Mouse (Mus musculus) mesoderm, embryonic 11.5 days (tissue): ENCODE results near the gene Sgpp1.

Source experiments
- DNase-seq: peaks from one replicate; pipeline ENCODE4 v3.0.0-alpha.2; 2012; ENCODE audit warnings: low read depth, low spot score

Gene Sgpp1

DNA sequence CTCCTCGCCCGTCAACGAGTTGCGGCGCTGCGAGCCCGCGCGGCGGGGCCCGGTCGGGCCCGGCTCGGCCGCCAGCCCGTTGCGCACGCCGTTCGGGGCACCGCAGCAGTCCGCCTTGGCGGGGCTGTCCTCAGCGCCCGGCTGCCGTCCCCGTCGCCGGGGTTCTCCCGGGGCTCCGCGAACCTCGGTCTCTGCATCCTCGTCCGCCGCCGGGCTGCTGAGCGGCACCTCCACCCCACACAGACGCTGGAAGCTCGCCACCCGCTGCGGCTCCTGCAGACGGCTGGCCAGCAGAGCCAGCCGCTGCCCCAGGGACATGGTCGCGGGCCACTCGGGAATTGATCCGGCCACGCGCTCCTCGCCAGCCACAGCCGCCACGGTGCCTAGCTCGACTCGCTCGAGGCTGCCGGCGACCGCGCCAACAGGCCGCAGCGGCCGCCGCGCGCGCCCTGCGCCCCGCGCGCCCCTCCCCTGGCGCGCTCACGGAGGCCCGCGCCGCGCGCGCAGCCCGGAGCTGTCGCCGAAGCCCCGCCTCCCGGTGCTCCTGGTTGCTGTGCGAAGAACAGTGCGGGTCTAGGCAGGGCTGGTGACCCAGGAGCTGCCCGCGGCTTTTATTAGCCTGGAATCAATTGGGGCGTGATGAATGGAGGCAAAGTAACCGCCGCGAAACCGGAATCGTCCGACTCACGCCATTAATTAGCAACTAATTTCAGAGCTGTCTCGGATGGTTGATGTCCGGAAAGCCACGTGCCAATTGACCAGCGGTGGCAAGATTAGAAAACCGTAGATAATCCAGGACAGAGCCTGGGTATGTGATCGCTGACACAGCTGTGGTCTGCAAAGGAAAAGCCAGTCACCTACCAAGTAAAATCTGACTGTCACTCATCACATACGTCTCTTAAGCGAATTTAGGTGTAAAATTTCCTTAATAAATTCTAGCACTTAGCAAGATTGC, at the start of gene Sgpp1:
Gene Sgpp1 (minus strand): TSS at position 484 of the 955 bp plus-strand sequence.
- DNase-seq: peak; percentile 92

DNA sequence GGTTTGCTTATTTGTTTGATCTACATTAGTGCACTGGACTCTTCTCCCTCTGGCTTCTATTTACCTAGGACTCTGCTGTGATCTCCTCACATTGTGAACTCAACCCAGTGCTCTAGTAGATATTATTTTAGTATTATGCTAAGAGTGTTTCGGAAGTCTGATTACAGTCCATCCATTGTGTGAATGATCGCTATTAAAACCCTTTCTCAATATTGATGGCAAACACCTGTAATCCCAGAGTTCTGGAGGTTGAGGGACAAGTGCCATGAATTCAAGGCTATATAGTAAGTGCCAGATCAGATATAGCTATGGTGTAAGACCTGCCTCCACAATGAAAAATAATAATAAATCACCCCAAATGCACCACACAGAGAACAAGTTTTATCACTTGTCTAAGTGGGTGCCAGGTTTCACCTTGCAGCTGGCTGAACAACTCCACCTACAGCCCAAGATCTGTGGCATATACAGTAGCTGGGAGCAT, 48.8 kb upstream of the Sgpp1 start:
- DNase-seq: no peak

DNA sequence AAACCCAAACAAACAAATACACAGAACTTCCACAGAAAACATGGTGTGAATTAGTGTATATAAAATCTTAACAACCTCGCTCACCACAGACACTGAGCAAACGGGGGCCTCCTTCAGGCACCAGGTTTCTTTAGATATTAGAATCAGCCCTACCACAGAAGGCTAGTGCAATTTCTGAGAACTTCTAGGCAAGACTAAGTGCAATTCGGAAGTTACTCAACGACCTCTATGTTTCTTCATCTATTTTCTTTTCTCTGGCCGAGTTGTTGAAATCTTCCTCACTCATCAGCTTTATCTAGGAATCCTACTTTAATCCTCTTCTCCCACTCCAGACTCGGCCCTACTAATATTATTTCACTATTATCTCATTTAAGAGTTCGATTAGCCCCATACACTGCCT, 46.5 kb upstream of the Sgpp1 start:
- DNase-seq: no peak

DNA sequence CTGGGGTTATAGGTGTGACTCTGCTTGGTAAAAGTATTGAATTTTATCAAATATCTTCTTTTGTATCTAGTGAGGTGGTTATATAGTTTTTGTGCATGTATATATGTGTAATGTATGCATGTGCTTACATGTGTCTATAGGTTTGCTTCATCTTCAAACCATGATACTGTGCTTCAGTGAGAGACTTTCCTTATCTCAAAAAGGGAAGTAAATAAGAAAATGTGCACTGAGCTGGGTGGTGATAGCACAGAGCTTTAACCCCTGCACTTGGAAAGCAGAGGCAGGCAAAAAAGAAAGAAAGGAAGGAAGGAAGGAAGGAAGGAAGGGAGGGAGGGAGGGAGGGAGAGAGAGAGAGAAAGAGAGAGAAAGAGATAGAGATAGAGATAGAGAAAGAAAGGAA, 45.9 kb upstream of the Sgpp1 start:
- DNase-seq: no peak

DNA sequence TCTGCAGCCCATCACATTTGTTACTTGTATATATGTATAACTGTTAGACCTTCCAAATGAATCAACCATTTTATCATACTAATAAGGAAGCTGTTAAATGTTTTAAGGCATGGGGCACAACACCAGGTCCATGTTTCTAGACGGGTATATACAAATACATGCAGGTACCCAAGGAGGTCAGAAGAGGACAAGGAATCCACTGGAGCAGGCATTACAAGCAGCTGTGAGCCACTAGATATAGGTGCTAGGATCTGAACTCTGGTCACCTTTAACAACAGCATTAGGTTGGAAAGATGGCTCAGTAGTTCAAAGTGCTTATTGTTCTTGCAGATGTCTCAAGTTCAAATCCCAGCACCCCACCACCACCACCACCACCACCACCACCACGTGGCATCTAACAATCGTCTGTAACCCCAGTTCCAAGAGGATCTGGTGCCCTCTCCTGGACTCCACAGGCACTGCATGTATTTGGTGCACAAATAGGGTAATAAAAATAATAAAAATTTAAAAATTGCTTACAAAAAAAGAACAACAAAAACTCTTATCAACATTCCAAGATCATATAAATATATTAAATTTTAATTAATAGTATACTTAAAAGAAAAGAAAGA, 37.0 kb upstream of the Sgpp1 start:
- peak; percentile 39 for DNase-seq

DNA sequence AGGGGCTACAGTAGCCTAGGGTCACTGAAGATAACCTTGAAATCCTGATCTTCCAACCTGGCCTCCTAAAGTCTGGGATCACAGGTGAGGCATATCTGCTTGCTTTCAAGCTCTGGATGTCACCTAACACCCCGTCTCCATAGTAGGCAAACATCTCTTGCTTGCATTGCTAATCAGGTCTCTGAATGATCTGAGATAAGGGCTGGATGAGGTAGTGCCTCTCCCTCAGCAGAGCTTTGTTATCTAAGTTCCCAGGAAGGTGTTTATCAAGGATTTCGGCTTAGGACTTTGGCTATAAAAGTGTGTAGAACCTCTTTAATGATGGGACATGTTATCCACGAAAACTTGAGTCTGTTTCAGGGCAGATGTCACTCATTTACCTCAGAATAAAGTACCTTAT, 35.9 kb upstream of the Sgpp1 start:
- no peak for DNase-seq

DNA sequence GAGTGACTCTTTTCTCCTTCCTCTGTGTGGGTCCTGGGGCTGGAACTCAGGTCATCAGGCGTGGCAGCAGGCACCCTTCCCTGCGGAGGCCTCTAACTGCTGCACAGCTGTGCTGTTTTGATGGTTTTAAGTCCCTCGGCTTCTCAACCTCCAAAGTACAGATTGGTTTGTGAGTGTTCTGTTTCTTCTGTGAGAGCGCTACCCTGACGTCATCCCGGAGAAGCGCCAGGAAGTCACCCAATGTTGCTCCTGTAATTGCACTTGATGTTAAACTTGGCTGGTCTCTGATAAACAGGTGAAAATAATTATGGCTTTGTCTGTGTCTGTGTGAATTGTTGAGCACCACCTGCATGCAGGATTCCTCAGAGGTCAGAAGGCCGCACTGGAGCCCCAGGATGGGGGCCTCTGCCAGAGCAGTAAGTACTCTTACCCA, 31.4 kb upstream of the Sgpp1 start:
- peak; percentile 24 for DNase-seq

DNA sequence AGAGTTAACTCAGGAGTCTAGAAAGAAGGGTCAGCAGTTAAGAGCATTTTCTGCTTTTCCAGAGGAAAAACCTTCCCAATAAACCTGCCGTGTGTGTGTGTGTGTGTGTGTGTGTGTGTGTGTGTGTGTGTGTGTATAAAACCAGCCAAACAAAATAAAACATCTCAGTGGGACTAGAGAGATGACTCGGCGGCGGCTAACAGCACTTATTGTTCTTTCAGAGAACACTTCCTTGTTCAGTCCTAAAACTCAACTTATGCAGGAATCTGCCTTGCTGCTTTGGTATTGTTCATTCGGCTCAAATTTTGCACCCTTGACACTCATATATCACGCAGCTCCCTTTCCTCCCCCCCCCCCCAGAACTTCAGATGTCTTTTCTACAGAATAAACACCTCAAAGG, 30.9 kb upstream of the Sgpp1 start:
- DNase-seq: peak; percentile 5

DNA sequence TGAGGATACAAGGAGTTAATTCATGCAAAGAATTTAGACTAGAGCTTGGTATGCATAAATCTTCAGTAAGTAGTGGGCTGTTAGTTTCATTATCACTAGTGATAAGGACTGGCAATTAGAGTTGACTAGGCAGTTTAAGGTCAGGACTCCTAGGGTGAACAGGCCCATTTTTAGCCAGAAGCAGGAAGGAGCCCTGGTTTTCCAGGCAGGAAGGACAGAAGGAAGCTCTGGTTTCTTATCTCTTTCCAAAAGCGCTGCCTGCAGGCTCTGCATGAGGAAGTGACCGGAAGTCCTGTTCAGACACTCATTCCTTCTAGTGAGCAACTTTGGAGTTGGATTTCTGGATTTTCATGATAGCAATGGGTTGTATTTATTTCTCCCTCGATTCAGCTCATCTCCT, 30.2 kb upstream of the Sgpp1 start:
- DNase-seq: no peak

DNA sequence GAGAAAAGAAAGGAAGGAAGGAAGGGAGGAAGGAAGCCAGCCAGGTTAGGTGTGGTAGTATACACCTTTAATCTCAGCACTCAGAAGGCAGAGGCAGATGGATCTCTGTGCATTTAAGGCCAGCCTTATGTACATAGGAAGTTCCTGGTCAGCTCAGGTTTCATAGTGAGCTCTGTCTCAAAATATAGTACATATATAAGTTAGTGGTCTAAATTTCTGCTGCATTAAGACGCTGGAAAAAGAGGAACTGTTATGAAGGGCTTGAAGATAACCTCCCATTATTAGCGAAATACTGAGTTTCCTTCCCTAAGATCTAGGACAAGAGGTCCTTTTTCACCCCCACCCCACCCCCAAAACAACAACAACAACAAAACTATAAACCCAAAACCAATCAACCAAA, 20.9 kb upstream of the Sgpp1 start:
- DNase-seq: no peak

DNA sequence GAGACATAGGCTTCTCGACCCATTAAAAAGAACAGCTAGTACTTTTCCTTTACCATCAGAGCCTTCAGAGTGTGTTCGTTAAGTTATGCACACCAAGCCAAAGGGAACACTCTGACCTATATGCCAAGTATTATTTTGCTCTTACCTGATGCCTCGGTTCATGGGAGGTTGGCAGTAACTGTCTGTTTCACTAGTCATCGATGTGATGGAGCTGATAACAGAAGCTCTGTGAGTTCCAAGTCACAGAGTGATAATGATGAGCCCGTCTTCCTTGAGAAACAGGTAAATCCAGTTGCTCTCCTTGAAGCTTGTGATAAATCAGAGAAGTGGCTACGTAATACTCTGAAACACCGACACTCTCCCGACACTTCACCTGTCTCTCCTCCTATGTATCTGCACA, 18.2 kb upstream of the Sgpp1 start:
- no peak for DNase-seq

DNA sequence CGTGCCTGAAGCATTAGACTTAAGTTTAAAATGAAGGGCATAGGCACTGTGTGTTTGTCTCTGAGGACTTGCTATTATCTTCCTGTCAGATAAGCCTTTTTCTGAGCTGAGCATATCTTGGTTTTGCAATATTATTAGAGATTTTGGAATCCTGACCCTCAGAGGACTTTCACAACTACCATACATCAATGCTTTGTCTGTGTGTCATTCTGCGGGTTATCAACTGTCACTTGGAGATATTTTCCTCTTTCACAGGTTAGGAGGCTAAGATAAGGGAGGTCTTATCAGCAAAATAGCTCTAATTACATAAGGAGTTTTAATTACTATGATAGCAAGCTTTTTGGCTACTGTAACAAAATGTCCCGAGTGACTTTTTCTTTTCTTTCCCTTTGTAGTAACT, 16.5 kb upstream of the Sgpp1 start:
- no peak for DNase-seq

DNA sequence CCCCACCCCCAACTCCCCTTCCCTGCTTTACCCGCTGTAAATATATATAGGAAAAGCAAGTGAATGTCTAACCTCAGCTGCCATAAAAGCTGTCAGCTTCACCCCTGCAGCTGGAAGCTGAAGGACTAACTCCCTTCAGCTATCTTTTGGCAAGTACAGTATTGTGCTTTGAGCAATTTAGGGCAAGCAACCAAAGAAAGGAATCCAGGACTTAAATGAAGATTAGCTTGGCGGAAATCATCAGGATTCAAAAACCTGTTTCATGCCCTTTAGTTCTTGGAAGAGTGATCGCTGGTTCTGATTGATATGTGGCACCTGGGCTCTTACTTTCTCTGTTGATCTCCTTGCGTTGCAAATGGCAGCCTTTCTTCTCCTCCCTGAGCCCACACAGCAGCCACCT, 13.0 kb upstream of the Sgpp1 start:
- no peak for DNase-seq

DNA sequence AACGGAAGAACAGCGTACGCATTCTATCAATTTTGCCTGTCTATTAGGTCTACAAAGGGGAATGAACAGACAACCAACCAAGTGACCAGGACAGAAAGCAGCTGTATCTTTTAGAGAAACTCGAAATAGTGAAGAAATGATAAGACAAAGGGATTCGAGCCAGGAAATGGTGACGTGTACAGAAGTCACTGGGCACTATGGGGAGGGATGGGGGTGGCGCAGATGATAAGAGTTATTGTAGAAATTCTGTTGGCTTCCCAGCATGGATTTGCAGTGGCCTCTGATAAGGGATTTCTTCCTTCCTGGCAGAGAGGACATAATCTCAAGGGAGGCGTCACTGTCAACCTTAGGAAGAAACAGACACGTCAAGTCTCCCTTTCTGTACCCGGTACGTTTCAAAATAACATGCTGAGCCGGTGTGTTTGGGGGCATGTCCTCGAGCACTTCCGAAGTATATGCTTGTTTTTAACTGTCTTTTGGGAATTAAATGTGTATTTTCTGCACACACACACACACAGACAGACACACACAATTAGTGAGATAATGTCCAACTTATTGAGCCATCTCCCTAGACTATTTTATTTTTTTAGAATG, 10.3 kb upstream of the Sgpp1 start:
- DNase-seq: no peak

DNA sequence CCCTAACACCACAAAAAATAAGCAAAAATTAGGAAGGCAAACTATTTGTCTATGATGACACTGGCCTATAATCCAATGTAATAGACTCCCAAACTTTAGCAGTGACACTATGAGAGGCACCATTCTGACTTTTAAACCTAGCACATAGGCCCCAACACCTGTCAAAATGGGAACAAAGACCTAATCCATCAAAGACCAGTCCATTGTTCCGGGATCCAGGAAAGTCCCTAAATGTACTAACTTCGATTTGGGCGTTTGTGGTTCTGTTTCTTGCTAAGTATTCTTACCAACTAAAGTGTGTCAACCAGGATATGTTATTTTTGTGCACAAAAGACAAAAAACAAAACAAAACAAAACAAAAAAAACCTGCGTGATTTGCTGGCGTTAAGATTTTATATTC, 6.6 kb upstream of the Sgpp1 start:
- DNase-seq: no peak

DNA sequence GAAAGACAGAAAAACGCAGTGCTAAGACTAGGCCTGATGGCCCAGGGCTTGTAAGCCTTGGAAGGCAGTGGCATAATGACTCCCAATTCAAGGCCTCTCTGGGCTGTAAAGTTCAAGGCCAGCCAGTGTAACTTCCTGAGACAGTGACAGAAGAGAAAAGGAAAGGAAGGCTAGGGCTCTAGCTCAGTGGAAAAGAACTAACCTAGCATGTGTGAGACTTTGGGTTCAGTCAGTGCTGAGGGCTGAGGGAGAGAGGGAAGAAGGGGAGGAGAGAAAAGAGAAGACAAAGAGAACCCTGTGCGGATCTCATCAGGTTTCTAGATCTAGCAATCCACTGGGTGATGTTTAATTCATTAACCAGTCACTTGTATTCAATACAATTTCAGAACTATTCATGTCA, 5.7 kb upstream of the Sgpp1 start:
- DNase-seq: no peak

DNA sequence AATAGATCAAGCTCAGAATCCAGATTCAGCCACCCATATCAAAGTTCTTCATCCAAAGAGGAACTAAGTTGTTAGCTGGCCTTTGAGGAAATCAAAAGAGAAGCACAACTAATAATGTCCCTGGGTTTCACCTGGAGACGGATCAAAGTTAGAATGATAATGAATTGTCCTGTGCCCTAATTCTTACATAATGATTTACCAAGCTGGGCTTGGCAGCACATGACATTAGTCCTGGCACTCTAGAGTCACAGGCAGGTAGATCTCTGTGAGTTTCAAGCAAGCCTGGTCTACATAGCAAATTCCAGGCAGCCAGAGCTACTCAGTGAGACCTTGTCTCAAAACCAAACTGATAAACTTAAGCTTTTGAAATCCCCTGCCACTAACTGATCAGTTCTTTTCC, 4.9 kb upstream of the Sgpp1 start:
- DNase-seq: no peak

DNA sequence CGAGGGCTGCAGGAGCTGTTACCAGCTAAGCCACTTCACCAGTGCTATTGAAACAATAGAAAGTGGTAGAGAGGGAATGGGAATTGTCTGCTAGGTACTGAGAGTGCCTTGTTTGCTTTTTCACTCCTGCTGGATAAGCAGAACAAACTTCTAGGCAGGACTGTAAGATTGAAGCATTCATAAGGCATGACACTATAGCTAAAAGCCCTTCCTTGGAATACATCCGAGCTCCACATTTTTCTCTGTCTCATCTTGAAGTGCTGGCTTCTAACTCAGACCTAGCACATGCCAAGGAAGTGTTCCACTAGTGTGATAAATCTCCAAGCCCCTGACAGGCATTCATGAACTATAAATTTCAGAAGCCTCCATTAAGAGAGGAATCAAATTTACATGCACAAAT, 4.1 kb upstream of the Sgpp1 start:
- no peak for DNase-seq

DNA sequence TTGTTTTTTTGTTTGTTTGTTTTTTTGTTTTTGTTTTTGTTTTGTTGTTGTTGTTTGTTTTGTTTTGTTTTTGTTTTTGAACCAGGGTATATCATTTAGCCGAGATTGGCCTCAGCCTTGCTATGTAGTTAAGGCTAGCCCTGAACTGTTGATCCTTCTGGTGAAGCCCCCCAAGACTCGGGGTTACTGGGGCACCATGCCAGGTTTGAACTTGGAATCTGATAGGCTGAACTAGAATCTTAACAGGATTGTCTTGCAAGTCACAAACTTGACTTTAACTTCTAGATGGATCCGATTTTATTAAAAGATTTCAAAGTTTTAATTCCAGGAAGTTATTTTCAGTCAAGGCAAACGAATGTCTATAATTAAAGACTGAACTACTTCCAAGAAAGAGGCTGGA, 767 bp upstream of the Sgpp1 start:
- DNase-seq: no peak

DNA sequence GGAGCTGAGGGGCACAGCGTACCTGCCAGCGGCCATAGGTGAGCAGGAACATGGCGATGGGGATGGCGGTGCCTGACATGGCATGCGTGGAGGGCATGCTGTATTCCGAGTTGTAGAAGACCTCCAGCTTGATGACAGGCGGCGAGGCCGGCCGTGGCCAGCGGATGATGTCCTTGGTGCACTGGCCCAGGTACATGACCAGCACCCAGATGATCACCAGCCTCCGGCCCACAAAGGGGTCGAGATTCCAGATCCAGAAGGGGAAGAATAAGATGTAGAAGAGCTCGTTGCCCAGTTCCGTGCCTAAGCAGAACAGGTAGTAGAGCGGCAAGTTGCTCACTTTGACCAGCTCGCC, 661 bp downstream of the Sgpp1 start:
- DNase-seq: peak; percentile 39

DNA sequence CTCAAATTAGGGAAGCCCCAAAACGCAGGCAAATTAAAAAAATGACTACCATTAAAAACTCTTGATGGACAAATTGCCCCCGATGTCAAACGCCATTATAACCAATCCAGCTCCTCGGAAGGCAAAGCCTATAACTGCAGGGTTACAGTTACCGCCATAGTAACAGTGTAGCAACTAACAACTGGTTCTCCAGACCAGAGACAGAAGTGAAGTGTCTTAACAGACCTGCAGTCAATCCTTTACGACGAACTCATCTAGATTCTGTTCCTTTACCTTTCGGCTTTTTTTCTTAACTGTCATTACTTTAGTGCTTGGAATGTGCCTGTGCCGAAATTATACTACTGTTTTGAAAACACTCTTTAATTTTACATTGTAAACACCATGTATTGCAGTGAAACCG, 1.4 kb downstream of the Sgpp1 start:
- DNase-seq: no peak

DNA sequence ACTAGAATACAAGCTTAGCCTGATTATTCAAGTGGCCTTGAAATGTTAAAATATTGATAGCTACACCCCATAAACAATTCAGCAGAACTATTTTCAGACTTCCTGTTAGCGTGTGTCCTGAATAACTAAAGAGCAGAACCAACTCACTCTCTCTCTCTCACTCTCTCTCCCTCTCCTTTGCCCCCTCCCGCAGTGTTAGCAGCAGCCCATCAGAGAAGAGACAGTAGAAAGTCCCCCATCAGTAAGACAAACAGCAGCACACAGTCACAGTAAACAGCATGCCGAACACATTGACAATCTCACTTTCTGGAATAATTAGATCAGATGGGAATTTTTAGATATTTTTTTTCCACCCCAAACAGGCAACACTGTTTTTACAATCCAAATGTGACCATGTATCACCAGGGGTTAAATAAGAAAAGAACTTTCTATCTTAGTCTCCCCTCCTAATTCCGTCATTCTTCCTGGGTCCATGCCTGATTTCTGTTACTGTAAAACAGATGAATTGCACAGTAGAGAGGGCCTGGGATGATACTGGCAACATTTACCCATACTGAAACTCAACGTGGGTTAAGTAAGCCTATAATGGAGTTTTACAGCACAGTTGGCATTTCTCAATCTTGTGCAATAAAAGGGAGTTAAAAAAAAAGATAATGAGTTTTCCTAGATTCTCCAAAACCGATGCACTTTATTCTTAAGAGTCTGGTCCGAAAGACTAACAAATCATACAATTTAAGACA, 2.0 kb downstream of the Sgpp1 start:
- no peak for DNase-seq
